Mouse (Mus musculus): ENCODE measurements around the gene Scamp4. TPM values are rescaled to one million over a fixed set of nuclear protein-coding genes. Genes with fewer than 3 reads are reported as not detected.
"Not testable (repeated sequence)": the region's sequence is repeated elsewhere in the genome, so short reads cannot be mapped to it uniquely, and the experiment has no call there.

The Scamp4 gene
- polyA plus RNA-seq, 1 experiment from 2014 or later: 84.6 TPM

GRCm38 (mm10) chr10:80646936-80647335 lies 44.3 kb downstream of the Scamp4 start:
- Histone ChIP-seq H3K9me3 (ENCODE audit: control insufficient read depth, low read length) (no peaks in the 10 kb centered on the region), H3K27ac (replicated peaks; ENCODE audit: low read depth, low read length) (no peak overlapping the region; the same call in 1 of the 2 replicates), H3K4me1 (ENCODE audit: control insufficient read depth, insufficient read depth, low read length) (no peaks in the 10 kb centered on the region), H3K9ac (ENCODE audit: low read depth, low read length) (no peak overlapping the region), H3K4me3 (ENCODE audit: low read depth, low read length) (no peak overlapping the region), H3K4me2 (ENCODE audit: low read depth, low read length) (no peak overlapping the region), H3K36me3 (ENCODE audit: control insufficient read depth, insufficient read depth, low read length) (peaks cover 74% of the 10 kb centered on the region), H3K27me3 (replicated peaks; ENCODE audit: control insufficient read depth, insufficient read depth, low read length) (no peaks in the 10 kb centered on the region)
- ATAC-seq (ENCODE audit: low read depth) (no peak), DNase-seq (ENCODE audit: low spot score) (no peak)
- WGBS: 89% methylated on average over 8 of the region's 10 CpGs

GRCm38 (mm10) chr10:80649910-80650309 lies 47.2 kb downstream of the Scamp4 start:
- not testable (repeated sequence) for ATAC-seq (ENCODE audit: low read depth); DNase-seq (ENCODE audit: low spot score); H3K27ac ChIP-seq (replicated peaks; ENCODE audit: low read depth, low read length); H3K27me3 ChIP-seq (replicated peaks; ENCODE audit: control insufficient read depth, insufficient read depth, low read length); H3K4me2 ChIP-seq (ENCODE audit: low read depth, low read length); H3K9me3 ChIP-seq (ENCODE audit: control insufficient read depth, low read length); H3K4me3 ChIP-seq (ENCODE audit: low read depth, low read length); H3K4me1 ChIP-seq (ENCODE audit: control insufficient read depth, insufficient read depth, low read length); H3K9ac ChIP-seq (ENCODE audit: low read depth, low read length)
- 90% methylated on average over 6 of the region's 6 CpGs for WGBS
- peaks cover 52% of the 10 kb centered on the region for H3K36me3 ChIP-seq (ENCODE audit: control insufficient read depth, insufficient read depth, low read length)

- H3K36me3 ChIP-seq (ENCODE audit: control insufficient read depth, insufficient read depth, low read length): peaks cover 47% of the 10 kb centered on the region
These were observed 47.7 kb downstream of the Scamp4 start for GRCm38 (mm10) chr10:80650392-80650791.

GRCm38 (mm10) chr10:80653156-80653720 lies 50.6 kb downstream of the Scamp4 start:
- H3K27me3 ChIP-seq (replicated peaks; ENCODE audit: control insufficient read depth, insufficient read depth, low read length): no peaks in the 10 kb centered on the region
- H3K4me3 ChIP-seq (ENCODE audit: low read depth, low read length): no peak overlapping the region
- no peak overlapping the region for H3K27ac ChIP-seq (replicated peaks; ENCODE audit: low read depth, low read length)
- H3K36me3 ChIP-seq (ENCODE audit: control insufficient read depth, insufficient read depth, low read length): peaks cover 22% of the 10 kb centered on the region; the same call in 1 of the 2 replicates
- 96% methylated on average over 6 of the region's 6 CpGs for WGBS
- no peaks in the 10 kb centered on the region for H3K9me3 ChIP-seq (ENCODE audit: control insufficient read depth, low read length)
- H3K4me1 ChIP-seq (ENCODE audit: control insufficient read depth, insufficient read depth, low read length): peaks cover 14% of the 10 kb centered on the region
- ATAC-seq (ENCODE audit: low read depth) (no peak), DNase-seq (ENCODE audit: low spot score) (no peak)
- no peak overlapping the region for H3K9ac ChIP-seq (ENCODE audit: low read depth, low read length)
- H3K4me2 ChIP-seq (ENCODE audit: low read depth, low read length): no peak overlapping the region

More at GRCm38 (mm10) chr10:80650392-80650791, 47.7 kb downstream of the Scamp4 start:
- WGBS: 98% methylated on average over 10 of the region's 10 CpGs
- Histone ChIP-seq H3K9ac (ENCODE audit: low read depth, low read length) (no peak overlapping the region), H3K4me2 (ENCODE audit: low read depth, low read length) (no peak overlapping the region), H3K9me3 (ENCODE audit: control insufficient read depth, low read length) (no peaks in the 10 kb centered on the region), H3K4me3 (ENCODE audit: low read depth, low read length) (no peak overlapping the region), H3K27ac (replicated peaks; ENCODE audit: low read depth, low read length) (no peak overlapping the region), H3K27me3 (replicated peaks; ENCODE audit: control insufficient read depth, insufficient read depth, low read length) (no peaks in the 10 kb centered on the region), H3K4me1 (ENCODE audit: control insufficient read depth, insufficient read depth, low read length) (peaks cover 11% of the 10 kb centered on the region)
- no peak for ATAC-seq (ENCODE audit: low read depth)
- DNase-seq (ENCODE audit: low spot score): no peak

- peaks cover 14% of the 10 kb centered on the region for H3K4me1 ChIP-seq (ENCODE audit: control insufficient read depth, insufficient read depth, low read length)
- WGBS: 91% methylated on average over 6 of the region's 6 CpGs
- H3K27ac ChIP-seq (replicated peaks; ENCODE audit: low read depth, low read length): no peak overlapping the region
- H3K36me3 ChIP-seq (ENCODE audit: control insufficient read depth, insufficient read depth, low read length): 0 out of 2 replicates have a peak, but pooled peaks cover 18% of the 10 kb centered on the region
- peak overlapping the region; percentile 91 for H3K4me2 ChIP-seq (ENCODE audit: low read depth, low read length)
- DNase-seq (ENCODE audit: low spot score) (no peak), ATAC-seq (ENCODE audit: low read depth) (no peak)
- no peak overlapping the region for H3K9ac ChIP-seq (ENCODE audit: low read depth, low read length)
- no peaks in the 10 kb centered on the region for H3K9me3 ChIP-seq (ENCODE audit: control insufficient read depth, low read length)
- H3K27me3 ChIP-seq (replicated peaks; ENCODE audit: control insufficient read depth, insufficient read depth, low read length): no peaks in the 10 kb centered on the region
- peak overlapping the region; percentile 97 for H3K4me3 ChIP-seq (ENCODE audit: low read depth, low read length)
These were observed 52.2 kb downstream of the Scamp4 start for GRCm38 (mm10) chr10:80654866-80655265.

- WGBS: 2% methylated on average over 7 of the region's 12 CpGs
- H3K27me3 ChIP-seq (replicated peaks; ENCODE audit: control insufficient read depth, insufficient read depth, low read length): no peaks in the 10 kb centered on the region
- peak overlapping the region; percentile 75 for H3K27ac ChIP-seq (replicated peaks; ENCODE audit: low read depth, low read length)
- H3K4me1 ChIP-seq (ENCODE audit: control insufficient read depth, insufficient read depth, low read length): peaks cover 14% of the 10 kb centered on the region
- peak overlapping the region; percentile 97 for H3K4me3 ChIP-seq (ENCODE audit: low read depth, low read length)
- H3K9me3 ChIP-seq (ENCODE audit: control insufficient read depth, low read length): no peaks in the 10 kb centered on the region
- H3K4me2 ChIP-seq (ENCODE audit: low read depth, low read length): peak overlapping the region; percentile 91
- DNase-seq (ENCODE audit: low spot score) (no peak), ATAC-seq (ENCODE audit: low read depth) (peak; percentile 5)
- peak overlapping the region; percentile 97 for H3K9ac ChIP-seq (ENCODE audit: low read depth, low read length)
- H3K36me3 ChIP-seq (ENCODE audit: control insufficient read depth, insufficient read depth, low read length): 0 out of 2 replicates have a peak, but pooled peaks cover 15% of the 10 kb centered on the region
These were observed 52.9 kb downstream of the Scamp4 start for GRCm38 (mm10) chr10:80655406-80656129.

- Histone ChIP-seq H3K36me3 (ENCODE audit: control insufficient read depth, insufficient read depth, low read length) (0 out of 2 replicates have a peak, but pooled peaks cover 10% of the 10 kb centered on the region), H3K4me3 (ENCODE audit: low read depth, low read length) (peak overlapping the region; percentile 97), H3K9ac (ENCODE audit: low read depth, low read length) (peak overlapping the region; percentile 97), H3K4me1 (ENCODE audit: control insufficient read depth, insufficient read depth, low read length) (peaks cover 14% of the 10 kb centered on the region), H3K27me3 (replicated peaks; ENCODE audit: control insufficient read depth, insufficient read depth, low read length) (no peaks in the 10 kb centered on the region), H3K4me2 (ENCODE audit: low read depth, low read length) (peak overlapping the region; percentile 91), H3K27ac (replicated peaks; ENCODE audit: low read depth, low read length) (peak overlapping the region; percentile 86), H3K9me3 (ENCODE audit: control insufficient read depth, low read length) (no peaks in the 10 kb centered on the region)
- ATAC-seq (ENCODE audit: low read depth) (peak; percentile 87), DNase-seq (ENCODE audit: low spot score) (peak; percentile 99)
- whole genome bisulfite sequencing: 1% methylated on average over 41 of the region's 72 CpGs
These were observed 53.6 kb downstream of the Scamp4 start for GRCm38 (mm10) chr10:80656130-80656862.

GRCm38 (mm10) chr10:80656863-80657623 lies 54.4 kb downstream of the Scamp4 start, which contains the start of gene Btbd2:
TSS of gene Btbd2 (minus strand) at chr10:80657071.
- H3K9ac ChIP-seq (ENCODE audit: low read depth, low read length): peak within 1 kb of the TSS; percentile 97
- DNase-seq (ENCODE audit: low spot score) (peak; percentile 47), ATAC-seq (ENCODE audit: low read depth) (peak; percentile 50)
- H3K4me1 ChIP-seq (ENCODE audit: control insufficient read depth, insufficient read depth, low read length): peaks cover 14% of the 10 kb centered on the region
- H3K27ac ChIP-seq (replicated peaks; ENCODE audit: low read depth, low read length): peak within 1 kb of the TSS; percentile 86
- H3K36me3 ChIP-seq (ENCODE audit: control insufficient read depth, insufficient read depth, low read length): 0 out of 2 replicates have a peak, but pooled peaks cover 6% of the 10 kb centered on the region
- peak within 1 kb of the TSS; percentile 91 for H3K4me2 ChIP-seq (ENCODE audit: low read depth, low read length)
- H3K4me3 ChIP-seq (ENCODE audit: low read depth, low read length): peak within 1 kb of the TSS; percentile 97
- 14% methylated on average over 15 of the region's 15 CpGs for WGBS
- no peaks in the 10 kb centered on the region for H3K27me3 ChIP-seq (replicated peaks; ENCODE audit: control insufficient read depth, insufficient read depth, low read length)
- no peaks in the 10 kb centered on the region for H3K9me3 ChIP-seq (ENCODE audit: control insufficient read depth, low read length)
